Mouse (Mus musculus): ENCODE data around the gene Robo1.

Robo1 gene

GRCm38 (mm10) chr16:72603487-72604206 lies 295.5 kb downstream of the Robo1 start:
- no peak for DNase-seq (ENCODE audit: low read depth)

GRCm38 (mm10) chr16:72605066-72605465 lies 297.0 kb downstream of the Robo1 start:
- DNase-seq (ENCODE audit: low read depth): peak; percentile 3

- no peak for DNase-seq (ENCODE audit: low read depth)
These were observed 302.6 kb downstream of the Robo1 start for GRCm38 (mm10) chr16:72610661-72611112.

DNA sequence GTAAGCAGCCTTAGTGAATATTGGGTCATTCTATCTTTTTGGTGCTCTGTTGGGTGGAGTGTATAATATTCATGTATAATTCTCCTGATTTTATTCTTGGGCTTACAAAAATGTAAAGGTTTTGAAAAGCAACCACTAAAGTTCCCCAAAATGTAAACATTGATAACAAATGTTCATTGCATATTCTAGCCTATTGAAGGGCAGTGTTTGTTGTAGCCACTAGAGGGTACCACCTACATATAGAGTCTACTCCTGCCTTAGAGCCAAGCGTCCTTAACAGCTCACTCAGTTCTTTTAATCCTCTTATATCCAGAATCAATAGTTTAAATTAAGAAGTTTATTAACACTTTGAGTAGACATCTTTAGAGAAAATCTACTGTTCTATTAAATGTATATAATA lies 306.8 kb downstream of the Robo1 start:
- DNase-seq (ENCODE audit: low read depth): no peak

DNA sequence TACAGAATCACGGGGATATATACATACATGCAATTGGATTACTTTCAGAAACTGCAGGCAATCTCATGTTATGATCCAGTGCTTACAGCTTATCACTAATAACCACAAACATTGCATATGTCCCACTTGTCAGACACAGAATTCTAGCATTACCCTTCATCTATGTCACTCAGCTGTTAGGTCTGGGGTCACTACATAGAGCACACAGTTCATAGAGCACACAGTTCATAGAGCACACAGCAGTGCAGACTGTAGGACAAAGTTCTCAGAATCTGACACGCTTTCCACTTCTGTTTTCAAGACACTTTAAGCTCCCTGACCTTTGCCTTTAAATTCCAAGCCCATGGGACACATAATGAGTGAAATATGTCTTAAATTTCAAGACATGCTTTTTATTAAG lies 307.3 kb downstream of the Robo1 start:
- no peak for DNase-seq (ENCODE audit: low read depth)

GRCm38 (mm10) chr16:72622371-72622770 lies 314.3 kb downstream of the Robo1 start:
- DNase-seq (ENCODE audit: low read depth): no peak

DNA sequence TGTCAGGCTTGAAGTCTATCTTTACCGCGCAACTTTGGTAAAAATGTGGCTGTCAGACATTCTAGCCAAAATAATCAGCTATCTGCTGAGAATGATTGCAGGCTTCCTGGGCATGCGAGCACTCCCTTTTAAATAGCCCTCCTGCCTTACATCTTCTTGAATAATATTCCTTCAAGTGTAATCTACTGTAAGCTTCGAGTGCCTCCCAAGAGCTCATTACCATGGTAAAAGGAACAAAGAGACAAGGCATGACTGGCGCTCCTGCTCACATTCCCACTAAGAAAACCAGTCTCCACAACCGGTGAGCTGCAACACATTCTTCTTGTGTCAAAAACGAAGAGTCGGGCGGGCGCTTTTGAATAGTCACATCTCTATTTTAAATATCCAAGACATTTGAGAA lies 314.8 kb downstream of the Robo1 start:
- no peak for DNase-seq (ENCODE audit: low read depth)

DNA sequence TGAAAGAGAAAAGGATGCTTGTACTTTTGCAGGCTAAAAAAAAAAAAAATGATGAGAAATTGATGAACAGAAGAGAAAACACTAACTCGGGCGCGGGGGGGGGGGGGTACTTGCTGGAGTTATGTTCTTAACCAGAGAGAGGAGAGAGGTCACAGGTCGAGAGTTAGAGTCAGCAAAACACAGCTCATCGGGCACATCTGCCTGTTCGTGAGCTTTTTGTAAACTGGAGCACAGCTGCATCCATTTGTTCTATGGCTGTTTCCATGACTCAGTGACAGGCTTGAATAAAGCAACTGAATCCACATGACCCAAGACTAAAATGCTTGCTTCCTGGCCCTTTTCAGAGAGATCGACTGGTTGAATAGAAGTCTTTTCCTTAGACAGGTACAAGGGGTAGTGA lies 325.7 kb downstream of the Robo1 start:
- DNase-seq (ENCODE audit: low read depth): no peak

DNA sequence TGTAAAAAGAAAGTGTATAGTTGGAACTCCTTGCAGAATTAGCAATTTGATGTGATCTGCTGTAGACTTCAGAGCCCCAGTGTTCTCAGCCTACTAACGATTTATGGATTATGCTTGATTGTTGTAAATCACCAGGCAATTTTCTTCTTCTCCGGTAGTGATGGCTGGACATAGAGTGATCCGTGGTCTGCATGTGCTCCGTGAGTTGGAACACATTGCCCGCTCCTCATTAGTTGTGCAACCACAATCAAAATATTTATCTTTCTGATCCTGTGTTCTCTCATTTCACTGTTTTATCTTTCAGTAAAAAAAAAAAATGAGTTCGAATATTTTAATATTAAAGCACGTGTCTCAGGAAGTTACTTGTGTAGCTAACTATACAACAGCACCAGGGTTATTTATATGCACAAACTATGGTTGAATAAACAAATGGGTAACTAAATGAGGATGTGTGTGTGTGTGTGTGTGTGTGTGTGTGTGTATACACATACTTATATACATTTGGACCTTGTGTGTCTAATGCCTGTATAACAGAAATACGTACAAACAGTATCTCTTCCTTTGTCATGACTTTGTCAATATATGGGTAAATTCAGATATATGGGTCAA lies 331.3 kb downstream of the Robo1 start:
- DNase-seq (ENCODE audit: low read depth): no peak

DNA sequence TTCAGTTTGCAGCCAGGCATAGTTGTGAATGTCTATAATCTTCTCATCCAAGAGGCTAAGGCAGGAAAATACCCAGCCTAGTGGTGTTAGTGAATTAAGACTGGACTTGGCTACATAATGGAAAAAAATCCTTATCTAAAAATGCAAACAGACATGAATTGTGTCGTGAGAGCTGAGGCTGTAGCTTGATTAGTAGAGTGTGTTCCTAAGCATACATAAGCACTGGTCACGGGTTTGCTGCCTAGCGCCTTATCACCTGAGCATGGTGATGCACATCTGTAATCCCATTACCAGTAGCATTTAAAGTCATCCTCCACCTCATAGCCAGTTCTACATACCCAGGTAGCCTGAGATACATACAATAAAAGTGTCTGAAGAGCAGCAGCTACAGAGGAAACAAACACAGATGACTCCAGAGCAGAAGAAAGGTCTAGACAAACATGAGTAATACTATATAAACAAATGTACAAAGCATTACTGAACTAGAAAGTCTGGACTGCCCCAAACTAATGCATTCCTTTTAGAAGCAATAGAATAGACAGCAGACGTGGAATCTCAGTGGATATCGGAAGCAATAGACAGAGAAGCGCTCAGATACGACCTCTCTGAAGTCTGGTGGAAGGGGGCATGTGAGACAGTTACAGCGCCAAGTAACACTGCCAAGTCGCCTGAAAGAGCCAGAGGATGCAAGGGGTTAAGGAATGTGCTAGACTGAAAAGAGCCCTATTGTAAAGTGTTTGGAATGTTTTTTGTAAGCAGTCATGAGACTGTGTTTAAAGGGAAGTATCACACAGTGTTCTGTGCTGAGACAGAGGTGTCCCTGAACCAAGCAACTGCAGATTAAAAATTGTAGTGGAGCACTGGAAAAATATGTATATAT lies 333.1 kb downstream of the Robo1 start:
- no peak for DNase-seq (ENCODE audit: low read depth)

DNA sequence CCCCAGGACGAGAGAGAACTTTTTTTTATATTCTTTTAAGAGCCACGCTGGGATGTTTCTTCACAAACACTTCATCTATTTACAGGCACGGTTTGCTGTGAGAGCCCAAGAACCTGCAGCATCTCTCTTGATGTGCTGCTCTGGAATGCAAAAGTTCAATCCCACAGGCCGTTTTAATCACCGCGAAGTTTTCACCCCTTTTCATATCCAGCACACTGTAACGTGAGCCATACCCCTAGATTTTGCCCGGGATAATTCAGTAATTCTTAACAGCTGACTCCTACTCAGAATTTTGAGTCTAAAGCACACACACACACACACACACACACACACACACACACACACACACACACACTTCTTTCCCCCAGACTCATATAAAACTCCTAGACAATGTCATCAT lies 337.8 kb downstream of the Robo1 start:
- no peak for DNase-seq (ENCODE audit: low read depth)

GRCm38 (mm10) chr16:72649314-72649713 lies 341.2 kb downstream of the Robo1 start:
- no peak for DNase-seq (ENCODE audit: low read depth)

DNA sequence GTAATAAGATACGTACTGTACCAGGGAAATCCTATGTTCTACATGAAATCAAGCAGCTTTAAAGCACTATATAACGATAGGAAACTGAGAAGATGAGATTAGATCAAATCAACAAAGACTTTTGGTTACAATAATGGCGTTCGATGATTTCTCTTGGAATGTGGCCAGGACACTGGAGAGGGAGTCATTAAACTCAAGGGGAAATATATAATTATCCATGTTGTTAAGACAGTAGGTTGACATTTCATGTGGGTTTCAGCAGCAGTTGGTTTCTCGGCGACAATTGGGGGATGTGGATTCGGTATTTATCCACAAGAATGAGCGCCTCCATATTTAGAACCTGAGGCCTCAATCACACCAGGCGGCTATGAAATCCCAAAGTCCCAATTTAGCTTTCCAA lies 347.3 kb downstream of the Robo1 start:
- DNase-seq (ENCODE audit: low read depth): no peak

DNA sequence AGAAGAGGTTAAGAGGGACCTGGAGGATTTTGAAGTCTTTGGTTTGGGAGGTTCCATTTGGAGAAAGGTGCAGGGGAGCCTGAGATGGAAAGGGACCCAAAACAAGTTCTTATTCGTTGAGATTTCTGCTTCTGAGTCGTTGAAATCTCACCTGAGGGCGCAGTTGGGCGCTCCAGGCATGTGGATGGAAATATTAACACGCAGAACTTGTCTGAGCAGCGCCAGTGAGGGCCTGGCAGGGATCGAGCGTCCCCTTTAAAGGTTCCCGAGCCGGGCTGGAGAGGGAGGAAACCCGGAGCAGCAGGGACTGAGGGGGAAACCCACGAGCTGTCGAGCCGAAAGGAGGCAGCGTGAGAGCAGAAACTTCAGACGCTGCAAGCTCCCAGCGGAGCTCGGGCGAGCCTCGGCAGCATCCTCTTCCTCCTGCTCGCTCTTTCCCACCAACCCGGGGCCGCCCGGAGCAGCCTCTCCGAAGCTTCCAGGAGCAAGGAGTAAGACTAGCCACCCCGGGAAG lies 354.8 kb downstream of the Robo1 start:
- DNase-seq (ENCODE audit: low read depth): no peak

DNA sequence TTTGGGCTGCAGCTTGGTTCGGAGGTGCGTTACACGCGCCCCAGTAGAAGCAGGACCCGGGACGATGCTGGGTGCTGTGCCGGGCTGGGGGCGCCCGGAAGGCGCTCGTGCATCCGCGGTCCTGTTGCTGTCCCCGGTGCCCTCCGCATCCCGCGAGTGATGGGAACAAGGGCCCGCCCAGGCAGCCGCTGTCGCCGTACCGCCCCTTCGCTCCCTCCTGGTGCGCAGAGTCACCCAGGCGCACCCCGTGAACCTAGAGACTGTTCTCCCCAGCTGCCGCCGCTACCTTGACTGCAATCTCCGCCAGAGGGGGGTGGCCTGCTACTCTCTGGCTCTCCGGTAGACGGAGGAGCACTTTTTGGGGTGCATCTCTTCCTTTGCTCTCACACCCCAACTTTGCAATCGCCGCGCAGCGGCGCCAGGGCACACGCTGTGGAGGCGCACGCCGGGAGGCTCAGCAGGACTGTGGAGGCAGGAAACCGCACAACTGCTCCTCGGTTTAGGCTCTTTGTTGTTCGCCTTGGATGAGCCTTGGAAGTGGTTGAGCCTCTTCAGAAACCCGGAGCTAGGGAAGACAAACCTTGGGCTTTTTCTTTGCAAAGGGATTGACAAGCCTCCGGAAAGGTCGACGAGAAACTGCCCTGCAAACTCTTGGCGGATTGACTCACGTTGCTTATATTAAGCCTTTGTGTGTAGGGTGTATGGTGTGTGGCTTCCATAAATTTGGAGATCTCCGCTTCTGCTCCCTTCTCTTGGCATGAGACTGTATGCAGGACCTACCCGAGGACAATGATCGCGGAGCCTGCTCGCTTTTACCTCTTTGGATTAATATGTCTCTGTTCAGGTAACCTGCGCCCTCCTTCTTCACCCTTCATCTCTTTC lies 355.5 kb downstream of the Robo1 start:
- DNase-seq (ENCODE audit: low read depth): no peak

DNA sequence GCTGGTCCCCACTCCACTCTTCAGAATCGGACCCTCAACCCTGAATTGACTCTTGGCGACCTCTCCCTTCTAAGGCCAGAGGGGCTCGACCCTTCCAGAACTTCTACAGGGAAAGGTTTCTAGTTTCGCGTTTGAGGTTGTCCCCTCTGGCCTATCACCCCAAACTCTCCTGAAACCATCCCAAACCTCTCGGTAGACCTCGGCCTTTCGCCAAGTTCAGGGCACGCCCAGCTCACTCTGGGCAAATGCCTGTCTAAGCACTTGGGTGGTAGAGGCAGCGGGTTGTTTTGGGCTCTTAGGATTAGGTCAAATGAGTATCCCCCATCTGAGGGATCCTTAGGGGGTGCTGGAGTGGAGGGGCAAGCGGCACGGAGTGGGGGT lies 356.1 kb downstream of the Robo1 start:
- DNase-seq (ENCODE audit: low read depth): no peak

- DNase-seq (ENCODE audit: low read depth): no peak
These were observed 356.7 kb downstream of the Robo1 start for GRCm38 (mm10) chr16:72664806-72665205.

- no peak for DNase-seq (ENCODE audit: low read depth)
These were observed 357.3 kb downstream of the Robo1 start for GRCm38 (mm10) chr16:72665454-72665853.

DNA sequence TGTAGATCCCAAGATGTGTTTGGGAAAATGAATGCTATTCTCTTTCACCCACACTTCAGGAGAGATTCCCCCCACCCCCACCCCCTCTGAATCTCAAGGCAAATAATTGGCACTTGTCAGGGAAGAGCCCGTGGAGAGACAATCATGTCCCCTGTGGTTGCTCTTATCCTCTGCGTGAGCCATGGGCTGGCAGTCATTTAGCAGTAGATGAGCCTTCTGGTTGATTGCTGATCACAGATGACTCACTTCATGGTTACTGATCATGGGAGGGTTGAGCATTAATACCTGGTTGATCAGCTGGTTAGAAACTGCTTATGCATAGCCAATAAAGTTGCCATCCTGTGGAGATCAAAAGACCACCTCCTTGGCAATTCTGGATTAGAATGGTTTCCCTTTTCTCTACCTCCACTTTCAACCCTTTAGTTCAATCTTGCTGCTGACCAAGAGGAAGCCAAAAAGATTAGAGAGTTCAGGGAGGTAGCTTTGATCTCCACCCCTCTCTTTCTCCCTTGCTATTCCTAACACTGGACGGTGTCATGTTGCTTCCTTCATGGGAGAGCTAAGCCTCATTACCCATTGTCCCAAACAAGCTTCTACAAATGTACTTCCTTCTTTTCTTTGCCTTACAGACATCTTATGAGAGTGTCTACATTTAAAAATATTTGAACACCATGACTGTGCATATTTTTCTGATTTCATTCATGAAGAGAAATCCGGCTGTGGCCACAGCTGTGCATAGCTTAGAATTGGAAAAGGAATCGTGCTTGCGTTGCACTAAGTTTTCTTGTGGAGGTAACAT lies 362.3 kb downstream of the Robo1 start:
- DNase-seq (ENCODE audit: low read depth): no peak

DNA sequence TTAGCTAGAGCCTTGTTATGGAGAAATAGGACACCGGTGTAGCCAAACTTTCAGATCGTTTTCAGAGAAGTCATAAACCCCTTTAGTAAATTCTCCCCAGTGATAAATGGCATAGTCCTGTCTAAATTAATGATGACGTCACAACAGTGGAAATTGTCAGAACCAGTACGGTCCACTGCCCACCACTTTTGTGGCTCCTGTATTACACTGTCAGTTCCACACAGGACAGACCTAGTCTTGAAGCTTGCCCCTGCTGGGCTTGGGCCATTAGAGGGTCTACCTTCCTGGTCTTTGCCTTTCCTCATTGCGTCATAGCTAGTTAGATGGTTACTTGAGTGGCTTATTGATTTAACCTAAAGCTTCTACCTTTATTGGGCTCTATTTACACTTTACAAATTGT lies 369.1 kb downstream of the Robo1 start:
- no peak for DNase-seq (ENCODE audit: low read depth)

DNA sequence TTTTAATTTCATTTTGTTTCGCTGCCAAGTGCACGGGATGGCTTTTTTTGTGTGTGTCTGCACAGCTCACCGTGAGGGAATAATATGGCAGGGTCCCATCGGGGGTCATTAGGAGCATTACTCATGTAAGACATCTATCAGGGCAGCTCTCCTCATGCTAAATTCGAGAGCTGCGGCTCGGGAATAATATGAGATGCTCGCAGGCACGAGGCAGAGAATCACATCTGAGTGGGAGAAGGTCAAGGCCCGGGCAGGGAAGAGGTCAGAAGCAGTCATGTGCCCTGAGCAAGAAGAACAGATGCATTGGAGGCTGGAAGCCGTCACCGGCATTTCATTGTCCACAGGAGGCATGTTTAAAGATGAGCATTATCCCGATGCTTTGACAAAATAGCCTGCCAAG lies 370.3 kb downstream of the Robo1 start:
- DNase-seq (ENCODE audit: low read depth): no peak

All from induced T-regulatory cell, adult 2 months (primary cell).